Mouse (Mus musculus): ENCODE measurements around the gene Pls3. TPM values are rescaled to one million over a fixed set of nuclear protein-coding genes. Genes with fewer than 3 reads are reported as not detected.

Gene Pls3
- polyA plus RNA-seq (2012; rRNA removed), result 20.5 and 44.2 TPM in 2 replicates

GRCm38 (mm10) chrX:75874332-75875291 is at the start of gene Pls3:
Pls3 (minus strand) TSS chrX:75875182.
- DNase-seq, result peak; percentile 79
- Histone ChIP-seq H3K4me1 (ENCODE audit: control insufficient read depth, insufficient read depth, low read length) (no peaks in the 10 kb centered on the region; the same call in none of the 2 replicates), H3K4me3 (replicated peaks; ENCODE audit: extremely low read depth, low read depth, low read length) (peak within 1 kb of the TSS; percentile 86)
- 18% methylated on average over 45 of the region's 45 CpGs for WGBS
- TF ChIP-seq CTCF (IDR thresholded peaks at IDR 0.05; ENCODE audit: insufficient read depth, low read length) (no peak), POLR2A (IDR thresholded peaks at IDR 0.05; ENCODE audit: borderline replicate concordance, extremely low read depth, low read depth, low read length) (peak; percentile 87; the same call in 1 of the 2 replicates)

- H3K4me1 ChIP-seq (ENCODE audit: control insufficient read depth, insufficient read depth, low read length), result no peaks in the 10 kb centered on the region
- no peak for DNase-seq
- WGBS, result 44% methylated on average over 6 of the region's 6 CpGs
- TF ChIP-seq POLR2A (IDR thresholded peaks at IDR 0.05; ENCODE audit: borderline replicate concordance, extremely low read depth, low read depth, low read length) (no peak), CTCF (IDR thresholded peaks at IDR 0.05; ENCODE audit: insufficient read depth, low read length) (no peak)
- H3K4me3 ChIP-seq (replicated peaks; ENCODE audit: extremely low read depth, low read depth, low read length), result no peak overlapping the region
Observed at GRCm38 (mm10) chrX:75895716-75896115, 20.7 kb upstream of the Pls3 start.

DNA sequence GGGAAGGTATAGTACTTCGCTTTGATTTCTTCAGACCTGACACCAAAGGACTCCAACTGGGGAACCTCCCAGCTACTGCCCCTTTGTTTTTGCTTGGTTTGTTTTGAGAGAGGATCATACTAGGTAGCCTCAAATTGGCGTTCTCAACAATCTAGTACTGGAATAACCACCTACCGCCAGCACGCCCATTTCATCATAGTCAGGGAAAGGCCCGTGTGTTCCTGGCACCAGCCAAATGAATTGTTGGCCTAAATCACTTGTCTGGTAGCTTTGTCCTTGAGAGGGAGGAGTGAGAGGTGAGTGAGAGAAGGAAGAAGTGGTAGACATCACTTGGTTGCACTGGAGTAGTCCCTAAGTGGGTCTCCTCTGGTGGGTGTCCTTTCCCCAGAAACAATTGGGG is 584 bp upstream of the Pls3 start:
- no peak for DNase-seq
- H3K4me1 ChIP-seq (ENCODE audit: control insufficient read depth, insufficient read depth, low read length), result no peaks in the 10 kb centered on the region; the same call in none of the 2 replicates
- no peak for TF ChIP-seq CTCF (IDR thresholded peaks at IDR 0.05; ENCODE audit: insufficient read depth, low read length)
- TF ChIP-seq POLR2A (IDR thresholded peaks at IDR 0.05; ENCODE audit: borderline replicate concordance, extremely low read depth, low read depth, low read length), result no peak
- 30% methylated on average over 5 of the region's 5 CpGs for WGBS
- peak overlapping the region; percentile 9 for H3K4me3 ChIP-seq (replicated peaks; ENCODE audit: extremely low read depth, low read depth, low read length)

DNA sequence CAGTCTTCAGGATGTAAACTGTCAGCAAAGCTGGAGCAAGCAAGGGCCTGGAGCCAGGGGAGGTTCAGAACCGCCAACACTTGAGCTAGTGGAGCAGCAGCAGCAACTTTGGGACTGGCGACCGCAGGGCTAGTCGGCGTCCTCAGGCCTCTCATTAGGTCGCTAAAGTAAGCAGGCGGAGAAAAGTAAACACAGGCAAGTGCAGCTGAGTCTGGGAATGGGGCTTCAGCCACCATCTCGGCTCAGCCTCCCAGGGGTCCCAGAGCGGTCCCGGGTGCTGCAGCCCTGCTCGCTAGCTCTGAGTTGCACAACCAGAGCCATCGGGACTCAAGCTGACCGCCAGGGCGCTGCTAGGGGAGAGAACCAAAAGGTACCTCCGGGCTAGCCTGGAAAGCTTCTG is 1.2 kb downstream of the Pls3 start:
- H3K4me3 ChIP-seq (replicated peaks; ENCODE audit: extremely low read depth, low read depth, low read length), result peak overlapping the region; percentile 86
- peak; percentile 45 for DNase-seq
- 20% methylated on average over 15 of the region's 15 CpGs for WGBS
- TF ChIP-seq POLR2A (IDR thresholded peaks at IDR 0.05; ENCODE audit: borderline replicate concordance, extremely low read depth, low read depth, low read length) (no peak), CTCF (IDR thresholded peaks at IDR 0.05; ENCODE audit: insufficient read depth, low read length) (no peak)
- H3K4me1 ChIP-seq (ENCODE audit: control insufficient read depth, insufficient read depth, low read length), result no peaks in the 10 kb centered on the region; the same call in none of the 2 replicates

DNA sequence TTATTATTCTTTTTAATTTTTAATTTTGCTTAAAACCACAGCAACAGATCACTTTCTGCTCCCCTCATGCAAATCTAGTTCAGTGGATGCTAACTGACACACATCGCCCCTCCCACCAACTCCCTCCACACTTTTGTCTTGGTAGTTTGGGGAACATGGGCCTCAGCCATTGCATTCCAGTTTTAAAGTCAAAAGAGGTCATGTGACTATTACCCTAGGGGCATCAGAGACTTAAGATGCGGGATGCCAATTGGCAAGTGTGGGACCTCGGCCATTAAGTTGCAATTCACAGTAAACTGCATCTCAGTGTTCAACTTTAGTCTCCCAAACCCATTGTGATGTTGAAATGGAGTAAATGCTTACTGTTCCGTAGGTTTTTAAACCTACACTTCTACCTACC is 1.7 kb downstream of the Pls3 start:
- TF ChIP-seq POLR2A (IDR thresholded peaks at IDR 0.05; ENCODE audit: borderline replicate concordance, extremely low read depth, low read depth, low read length) (no peak), CTCF (IDR thresholded peaks at IDR 0.05; ENCODE audit: insufficient read depth, low read length) (no peak)
- Histone ChIP-seq H3K4me1 (ENCODE audit: control insufficient read depth, insufficient read depth, low read length) (no peaks in the 10 kb centered on the region; the same call in none of the 2 replicates), H3K4me3 (replicated peaks; ENCODE audit: extremely low read depth, low read depth, low read length) (peak overlapping the region; percentile 86)
- DNase-seq, result no peak
- 47% methylated on average over 4 of the region's 4 CpGs for WGBS

GRCm38 (mm10) chrX:75871855-75872254 is 3.1 kb downstream of the Pls3 start:
- Histone ChIP-seq H3K4me3 (replicated peaks; ENCODE audit: extremely low read depth, low read depth, low read length) (no peak overlapping the region), H3K4me1 (ENCODE audit: control insufficient read depth, insufficient read depth, low read length) (no peaks in the 10 kb centered on the region; the same call in none of the 2 replicates)
- 65% methylated on average over 2 of the region's 2 CpGs for WGBS
- no peak for DNase-seq
- TF ChIP-seq POLR2A (IDR thresholded peaks at IDR 0.05; ENCODE audit: borderline replicate concordance, extremely low read depth, low read depth, low read length) (no peak), CTCF (IDR thresholded peaks at IDR 0.05; ENCODE audit: insufficient read depth, low read length) (no peak)

DNA sequence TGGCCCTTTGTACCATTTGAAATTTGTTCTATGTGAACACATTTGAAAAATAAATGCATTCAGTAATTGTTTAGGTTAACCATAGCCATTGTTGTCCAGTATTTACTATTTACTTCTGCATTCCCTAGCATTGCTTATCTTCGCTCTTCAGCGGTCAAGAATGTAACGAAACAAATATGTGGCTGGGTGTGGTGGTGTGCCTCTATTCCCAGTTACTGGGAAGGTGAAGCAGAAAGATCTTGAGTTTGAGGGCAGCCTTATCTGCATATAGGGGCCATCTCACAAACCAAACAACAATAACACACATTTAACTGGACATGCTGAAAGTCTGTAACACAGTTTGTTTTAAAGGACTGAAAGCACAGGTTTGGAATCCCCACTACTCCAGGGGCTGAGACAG is 13.3 kb downstream of the Pls3 start:
- WGBS, result 71% methylated on average over 3 of the region's 3 CpGs
- Histone ChIP-seq H3K4me3 (replicated peaks; ENCODE audit: extremely low read depth, low read depth, low read length) (no peak overlapping the region), H3K4me1 (ENCODE audit: control insufficient read depth, insufficient read depth, low read length) (no peaks in the 10 kb centered on the region)
- no peak for DNase-seq
- TF ChIP-seq POLR2A (IDR thresholded peaks at IDR 0.05; ENCODE audit: borderline replicate concordance, extremely low read depth, low read depth, low read length) (no peak), CTCF (IDR thresholded peaks at IDR 0.05; ENCODE audit: insufficient read depth, low read length) (no peak)

- no peak for DNase-seq
- TF ChIP-seq POLR2A (IDR thresholded peaks at IDR 0.05; ENCODE audit: borderline replicate concordance, extremely low read depth, low read depth, low read length) (no peak), CTCF (IDR thresholded peaks at IDR 0.05; ENCODE audit: insufficient read depth, low read length) (no peak)
- no peak overlapping the region for H3K4me3 ChIP-seq (replicated peaks; ENCODE audit: extremely low read depth, low read depth, low read length)
- no peaks in the 10 kb centered on the region for H3K4me1 ChIP-seq (ENCODE audit: control insufficient read depth, insufficient read depth, low read length)
- WGBS, result 93% methylated on average over 3 of the region's 3 CpGs
Observed at GRCm38 (mm10) chrX:75854294-75854693, 20.7 kb downstream of the Pls3 start.

DNA sequence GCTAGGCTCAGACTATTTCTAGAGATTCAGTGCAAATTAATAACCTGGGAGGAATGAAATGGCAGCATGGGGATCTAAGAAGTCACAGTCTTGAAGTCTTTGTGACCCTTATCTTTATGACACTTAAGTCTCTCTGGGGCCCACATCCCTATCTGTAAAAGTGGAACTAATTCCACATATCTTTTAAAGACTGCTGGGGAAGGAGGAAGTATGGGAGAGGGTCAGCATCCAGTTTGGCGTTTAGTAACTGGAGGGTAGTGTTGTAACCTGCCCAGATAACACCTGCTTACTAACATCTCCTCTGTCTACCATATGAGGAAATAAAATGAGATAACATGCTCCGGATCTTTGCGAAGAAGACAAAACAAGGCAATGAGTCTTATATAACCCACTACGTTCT is 30.7 kb downstream of the Pls3 start:
- no peak for DNase-seq
- Histone ChIP-seq H3K4me3 (replicated peaks; ENCODE audit: extremely low read depth, low read depth, low read length) (no peak overlapping the region), H3K4me1 (ENCODE audit: control insufficient read depth, insufficient read depth, low read length) (no peaks in the 10 kb centered on the region; the same call in 1 of the 2 replicates)
- 63% methylated on average over 4 of the region's 4 CpGs for WGBS
- TF ChIP-seq CTCF (IDR thresholded peaks at IDR 0.05; ENCODE audit: insufficient read depth, low read length) (no peak), POLR2A (IDR thresholded peaks at IDR 0.05; ENCODE audit: borderline replicate concordance, extremely low read depth, low read depth, low read length) (no peak)

All from lung, adult 2 months (tissue).